Mouse (Mus musculus) megakaryocyte, embryonic 14.5 days (primary cell): ENCODE measurements around the gene Alad.

Experiments used
- FLI1 ChIP-seq: IDR thresholded peaks from 2 replicates; pipeline ENCODE4 v1.6.1; 2012; ENCODE audit warnings: low read length, inconsistent platforms, mixed read lengths
- GATA1 ChIP-seq: IDR thresholded peaks from 3 replicates; pipeline ENCODE4 v1.6.1; 2012; ENCODE audit warnings: mixed read lengths, low read length, inconsistent platforms, borderline replicate concordance

DNA sequence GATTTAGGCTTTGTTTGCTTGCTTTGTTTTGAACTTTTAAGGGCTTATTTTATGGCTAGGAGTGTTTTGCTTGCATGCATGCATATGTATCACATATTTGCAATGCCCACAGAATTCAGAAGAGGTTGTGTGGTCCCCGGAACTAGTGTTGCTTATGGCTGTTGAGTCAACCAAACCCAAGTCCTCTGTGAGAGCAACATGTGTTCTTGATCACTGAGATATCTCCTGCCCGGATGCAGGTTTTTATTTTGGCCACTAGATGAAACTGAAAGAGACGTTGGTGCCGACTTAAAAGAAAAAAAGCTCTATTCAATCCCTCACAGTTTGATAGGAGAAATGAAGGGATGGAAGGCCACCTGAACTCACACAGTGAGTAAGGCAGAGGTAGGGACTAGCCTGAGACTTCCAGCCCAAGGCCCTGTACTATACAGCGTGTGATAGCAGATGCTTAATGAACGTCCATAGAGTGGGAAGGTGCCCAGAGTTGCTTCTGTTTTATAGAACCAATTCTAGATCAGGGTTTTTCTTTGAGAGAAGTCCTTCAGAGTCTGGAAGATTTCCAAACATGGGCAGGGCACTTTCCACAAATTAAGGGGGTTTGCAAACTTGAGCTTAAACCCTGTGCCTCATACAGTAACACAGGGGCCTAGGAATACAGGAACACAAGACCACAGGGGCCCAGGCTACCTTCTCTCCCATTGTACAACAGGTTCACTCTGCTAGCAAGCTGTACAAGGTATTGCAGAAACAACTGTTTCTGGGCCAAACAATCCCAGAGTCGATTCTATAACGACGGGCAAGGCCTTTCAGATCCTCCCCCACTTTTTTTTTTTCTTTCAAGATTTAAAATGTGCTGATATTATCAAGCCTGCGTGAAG lies 1.9 kb downstream of the Alad start:
- TF ChIP-seq GATA1 (no peak), FLI1 (no peak)
